Mouse (Mus musculus) forebrain, embryonic 16.5 days (tissue): ENCODE measurements around the gene Xlr4c. TPM values are rescaled to one million over a fixed set of nuclear protein-coding genes. Genes with fewer than 3 reads are reported as not detected.
"Not testable (repeated sequence)": the region's sequence is repeated elsewhere in the genome, so short reads cannot be mapped to it uniquely, and the experiment has no call there.

Experiments
- ATAC-seq: fragments of 200-750 bp; cut with Nextera tagmentation; 2 replicates; pipeline ENCODE4 v1.8.0; 2017; ENCODE audit warnings: mild to moderate bottlenecking, moderate library complexity
- H3K27ac ChIP-seq: fragments of 300-500 bp; sonication (generic); 2 replicates; pipeline ENCODE4 v1.5.1; 2014; ENCODE audit warnings: low read length, control low read depth
- H3K27me3 ChIP-seq: fragments of 300-500 bp; sonication (generic); replicated peaks from 2 replicates; pipeline ENCODE4 v1.6.1; 2014; ENCODE audit warnings: low read length; ENCODE audit not compliant: control insufficient read depth, insufficient read depth
- H3K36me3 ChIP-seq: fragments of 300-500 bp; sonication (generic); 2 replicates; pipeline ENCODE4 v1.6.1; 2014; ENCODE audit not compliant: control insufficient read depth, insufficient read depth
- H3K4me1 ChIP-seq: fragments of 300-500 bp; sonication (generic); replicated peaks from 2 replicates; pipeline ENCODE4 v1.6.1; 2014; ENCODE audit warnings: low read length; ENCODE audit not compliant: control insufficient read depth, insufficient read depth
- H3K4me2 ChIP-seq: fragments of 300-500 bp; sonication (generic); 2 replicates; pipeline ENCODE4 v1.6.1; 2014; ENCODE audit warnings: mild to moderate bottlenecking, low read length, control low read depth
- H3K4me3 ChIP-seq: fragments of 300-500 bp; sonication (generic); replicated peaks from 2 replicates; pipeline ENCODE4 v1.5.1; 2014; ENCODE audit warnings: mild to moderate bottlenecking, low read length, control low read depth
- H3K9ac ChIP-seq: fragments of 300-500 bp; sonication (generic); replicated peaks from 2 replicates; pipeline ENCODE4 v1.6.1; 2014; ENCODE audit warnings: low read depth, low read length, control low read depth
- H3K9me3 ChIP-seq: fragments of 300-500 bp; sonication (generic); 2 replicates; pipeline ENCODE4 v1.6.1; 2016; ENCODE audit warnings: low read length; ENCODE audit not compliant: control insufficient read depth
- WGBS: fragments of 180-500 bp; shearing (Covaris S2); extraction: QIAGEN DNeasy Blood & Tissue Kit; methylation state at CpG from one replicate; pipeline ENCODE4 v1.1.7; 2014; 5-methylcytosine and 5-hydroxymethylcytosine counted together
- polyA plus RNA-seq: library from polyadenylated mRNA; unstranded; fragments of >200 nt; fragmentation: Nextera tagmentation; extraction: Ambion mirVana; gene quantifications from 2 replicates; pipeline ENCODE4 v1.2.1, GENCODE M21; 2015

Gene Xlr4c
- 0.20 TPM in 1 of 2 replicates, not detected in the other for polyA plus RNA-seq

- not testable (repeated sequence) for H3K27ac ChIP-seq, H3K9ac ChIP-seq, H3K4me3 ChIP-seq, H3K4me1 ChIP-seq, H3K9me3 ChIP-seq, H3K27me3 ChIP-seq, ATAC-seq, H3K36me3 ChIP-seq, H3K4me2 ChIP-seq
- 86% methylated on average over 12 of the region's 14 CpGs for WGBS
These were observed at the start of gene Xlr4c for GRCm38 (mm10) chrX:73242821-73243325. Gene Xlr4c (minus strand): TSS chrX:73243130.

GRCm38 (mm10) chrX:73265270-73265669 is 22.3 kb upstream of the Xlr4c start, which contains the start of gene Xlr3c:
Gene Xlr3c (minus strand): TSS chrX:73265390.
- not testable (repeated sequence) for H3K9ac ChIP-seq, H3K4me1 ChIP-seq, H3K27me3 ChIP-seq, ATAC-seq, H3K4me2 ChIP-seq, H3K9me3 ChIP-seq, H3K27ac ChIP-seq, H3K4me3 ChIP-seq, H3K36me3 ChIP-seq
- 93% methylated on average over 12 of the region's 14 CpGs for WGBS

- WGBS, result 74% methylated on average over 1 of the region's 2 CpGs
- H3K4me1 ChIP-seq, H3K4me2 ChIP-seq, H3K36me3 ChIP-seq, H3K4me3 ChIP-seq, H3K27ac ChIP-seq, H3K9ac ChIP-seq, H3K27me3 ChIP-seq, H3K9me3 ChIP-seq, ATAC-seq: not testable (repeated sequence)
These were observed 19.5 kb upstream of the Xlr4c start for GRCm38 (mm10) chrX:73262428-73262827.

GRCm38 (mm10) chrX:73229288-73229687 is 13.6 kb downstream of the Xlr4c start:
- H3K27me3 ChIP-seq, result no peaks in the 10 kb centered on the region
- peak overlapping the region; percentile 80 for H3K9ac ChIP-seq
- no peaks in the 10 kb centered on the region for H3K36me3 ChIP-seq
- H3K9me3 ChIP-seq, result no peaks in the 10 kb centered on the region
- peak overlapping the region; percentile 95 for H3K27ac ChIP-seq
- peaks cover 3% of the 10 kb centered on the region; the same call in 1 of the 2 replicates for H3K4me1 ChIP-seq
- peak overlapping the region; percentile 64 for H3K4me3 ChIP-seq
- WGBS, result 39% methylated on average over 3 of the region's 3 CpGs
- ATAC-seq, result no peak
- peak overlapping the region; percentile 71 for H3K4me2 ChIP-seq

- peak; percentile 56 for ATAC-seq
- Histone ChIP-seq H3K36me3 (no peaks in the 10 kb centered on the region), H3K27me3 (no peaks in the 10 kb centered on the region), H3K9ac (peak overlapping the region; percentile 80), H3K4me2 (peak overlapping the region; percentile 71), H3K9me3 (no peaks in the 10 kb centered on the region), H3K4me3 (peak overlapping the region; percentile 64), H3K27ac (peak overlapping the region; percentile 95), H3K4me1 (peaks cover 3% of the 10 kb centered on the region; the same call in 1 of the 2 replicates)
- 21% methylated on average over 40 of the region's 51 CpGs for WGBS
These were observed 14.2 kb downstream of the Xlr4c start for GRCm38 (mm10) chrX:73228606-73229214.

- Histone ChIP-seq H3K36me3 (no peaks in the 10 kb centered on the region), H3K4me3 (peak within 1 kb of the TSS; percentile 64), H3K4me2 (peak within 1 kb of the TSS; percentile 71), H3K9me3 (no peaks in the 10 kb centered on the region), H3K9ac (peak within 1 kb of the TSS; percentile 80), H3K27ac (peak within 1 kb of the TSS; percentile 95), H3K27me3 (no peaks in the 10 kb centered on the region), H3K4me1 (peaks cover 3% of the 10 kb centered on the region; the same call in 1 of the 2 replicates)
- peak; percentile 95 for ATAC-seq
- WGBS, result 20% methylated on average over 35 of the region's 39 CpGs
These were observed 14.9 kb downstream of the Xlr4c start, which contains the start of gene F8a for GRCm38 (mm10) chrX:73227914-73228605. Gene F8a (plus strand): TSS chrX:73228291.

- ATAC-seq, result no peak
- WGBS, result 54% methylated on average over 1 of the region's 1 CpGs
- H3K9me3 ChIP-seq, result no peaks in the 10 kb centered on the region
These were observed 17.6 kb downstream of the Xlr4c start for GRCm38 (mm10) chrX:73225365-73225764.

GRCm38 (mm10) chrX:73213819-73214564 is 28.9 kb downstream of the Xlr4c start, which contains the start of gene Xlr4b:
Gene Xlr4b (plus strand): TSS chrX:73214333.
- H3K4me1 ChIP-seq, ATAC-seq, H3K36me3 ChIP-seq, H3K9ac ChIP-seq, H3K27me3 ChIP-seq, H3K4me3 ChIP-seq, H3K27ac ChIP-seq, H3K4me2 ChIP-seq, H3K9me3 ChIP-seq: not testable (repeated sequence)
- WGBS, result 85% methylated on average over 11 of the region's 19 CpGs

More at GRCm38 (mm10) chrX:73225365-73225764, 17.6 kb downstream of the Xlr4c start:
- H3K27ac ChIP-seq, result no peak overlapping the region
- H3K4me2 ChIP-seq, result no peak overlapping the region
- H3K36me3 ChIP-seq, result no peaks in the 10 kb centered on the region
- H3K27me3 ChIP-seq, result no peaks in the 10 kb centered on the region
- no peak overlapping the region for H3K9ac ChIP-seq
- H3K4me3 ChIP-seq, result no peak overlapping the region
- no peaks in the 10 kb centered on the region for H3K4me1 ChIP-seq

GRCm38 (mm10) chrX:73191934-73192333 is 51.0 kb downstream of the Xlr4c start, which contains the start of gene Xlr3b:
Gene Xlr3b (plus strand): TSS chrX:73192207.
- not testable (repeated sequence) for H3K4me3 ChIP-seq, H3K27ac ChIP-seq, H3K4me1 ChIP-seq, H3K27me3 ChIP-seq, H3K9me3 ChIP-seq, H3K36me3 ChIP-seq, H3K9ac ChIP-seq, H3K4me2 ChIP-seq
- peak; percentile 54; the same call in 1 of the 2 replicates for ATAC-seq
- whole genome bisulfite sequencing, result 77% methylated on average over 9 of the region's 12 CpGs
